Mouse (Mus musculus) intestine, postnatal 0 days (tissue): ENCODE results near the gene Agbl4. TPM values are rescaled to one million over a fixed set of nuclear protein-coding genes. Genes with fewer than 3 reads are reported as not detected.

Source experiments
- ATAC-seq: fragments of 200-750 bp; cut with Nextera tagmentation; 2 replicates; pipeline ENCODE4 v1.8.0; 2017; ENCODE audit warnings: mild to moderate bottlenecking, moderate TSS enrichment, moderate library complexity
- H3K27ac ChIP-seq: fragments of 300-500 bp; sonication (generic); 2 replicates; pipeline ENCODE4 v1.5.1; 2014; ENCODE audit warnings: mild to moderate bottlenecking, low read depth, low read length, moderate library complexity
- H3K27me3 ChIP-seq: fragments of 300-500 bp; sonication (generic); replicated peaks from 2 replicates; pipeline ENCODE4 v1.6.1; 2014; ENCODE audit warnings: low read length, mixed read lengths; ENCODE audit not compliant: control insufficient read depth, insufficient read depth
- H3K36me3 ChIP-seq: fragments of 300-500 bp; sonication (generic); 2 replicates; pipeline ENCODE4 v1.6.1; 2014; ENCODE audit warnings: mild to moderate bottlenecking, moderate library complexity; ENCODE audit not compliant: control insufficient read depth, insufficient read depth
- H3K4me1 ChIP-seq: fragments of 300-500 bp; sonication (generic); replicated peaks from 2 replicates; pipeline ENCODE4 v1.6.1; 2014; ENCODE audit warnings: antibody characterized with exemption, low read length, mixed read lengths; ENCODE audit not compliant: control insufficient read depth, insufficient read depth
- H3K4me2 ChIP-seq: fragments of 300-500 bp; sonication (generic); replicated peaks from 2 replicates; pipeline ENCODE4 v1.6.1; 2014; ENCODE audit warnings: low read depth, mild to moderate bottlenecking, moderate library complexity
- H3K4me3 ChIP-seq: fragments of 300-500 bp; sonication (generic); 2 replicates; pipeline ENCODE4 v1.5.1; 2014; ENCODE audit warnings: low read depth, low read length
- H3K9ac ChIP-seq: fragments of 300-500 bp; sonication (generic); 2 replicates; pipeline ENCODE4 v1.6.1; 2014; ENCODE audit warnings: mild to moderate bottlenecking, low read depth, low read length
- H3K9me3 ChIP-seq: fragments of 300-500 bp; sonication (generic); 2 replicates; pipeline ENCODE4 v1.6.1; 2016; ENCODE audit warnings: mixed run types; ENCODE audit not compliant: control insufficient read depth
- CTCF ChIP-seq: sonication (generic); IDR thresholded peaks from 2 replicates; pipeline ENCODE4 v1.5.1; 2016; ENCODE audit warnings: low read depth, mild to moderate bottlenecking, control low read depth, antibody characterized with exemption, moderate library complexity
- WGBS: fragments of 180-500 bp; shearing (Covaris S2); extraction: QIAGEN DNeasy Blood & Tissue Kit; methylation state at CpG from one replicate; pipeline ENCODE4 v1.1.7; 2014; 5-methylcytosine and 5-hydroxymethylcytosine counted together
- polyA plus RNA-seq: library from polyadenylated mRNA; unstranded; fragments of >200 nt; fragmentation: Nextera tagmentation; extraction: Ambion mirVana; gene quantifications from 2 replicates; pipeline ENCODE4 v1.2.1, GENCODE M21; 2015

Agbl4 gene
- polyA plus RNA-seq, 1 experiment from 2014 or later, result 0.18 TPM

DNA sequence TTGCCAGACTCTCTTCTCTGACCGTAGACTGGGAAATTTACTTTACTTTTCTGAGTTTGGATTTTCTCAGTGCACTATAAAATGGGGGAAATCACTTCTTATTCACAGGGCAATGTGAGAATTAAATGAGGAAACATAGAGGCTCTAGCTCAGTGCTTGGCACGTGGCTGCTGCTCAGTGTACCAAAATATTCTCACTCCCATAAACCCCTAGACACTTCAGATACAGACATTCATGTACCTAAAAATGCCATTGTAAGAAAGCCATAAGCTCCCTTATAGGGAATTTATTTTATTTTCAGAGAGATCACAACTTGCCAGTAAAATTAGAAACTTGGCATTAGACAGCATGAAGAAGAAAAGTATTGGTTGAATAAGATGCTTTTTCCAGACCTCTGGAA lies 883.5 kb downstream of the Agbl4 start:
- 72% methylated on average over 2 of the region's 2 CpGs for WGBS
- Histone ChIP-seq H3K9me3 (no peaks in the 10 kb centered on the region), H3K4me2 (no peak overlapping the region), H3K4me1 (no peaks in the 10 kb centered on the region), H3K27ac (no peak overlapping the region), H3K36me3 (no peaks in the 10 kb centered on the region), H3K27me3 (no peaks in the 10 kb centered on the region), H3K4me3 (no peak overlapping the region), H3K9ac (no peak overlapping the region)
- no peak for TF ChIP-seq CTCF
- ATAC-seq, result no peak

DNA sequence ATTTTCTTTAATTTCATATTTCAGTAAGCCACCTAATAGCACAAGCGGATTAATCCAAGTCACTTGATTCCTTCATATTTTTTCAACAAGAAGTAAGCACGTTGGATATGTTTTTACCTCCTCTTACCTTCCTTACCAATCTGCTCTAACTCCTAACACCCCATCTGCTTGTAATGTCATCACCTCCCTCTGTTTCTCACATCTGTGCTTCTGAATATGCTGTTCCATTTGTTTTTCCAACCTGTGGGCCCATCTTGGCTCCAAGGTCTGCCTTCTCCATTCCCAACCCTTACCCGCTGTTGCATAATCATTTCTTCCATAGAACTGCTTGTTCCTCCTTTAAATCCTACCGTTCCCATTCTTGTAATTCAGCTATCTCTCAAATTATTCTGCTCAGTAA lies 884.4 kb downstream of the Agbl4 start:
- H3K9ac ChIP-seq, result no peak overlapping the region
- no peaks in the 10 kb centered on the region for H3K36me3 ChIP-seq
- H3K4me1 ChIP-seq, result no peaks in the 10 kb centered on the region
- no peak for TF ChIP-seq CTCF
- no peak overlapping the region for H3K27ac ChIP-seq
- H3K9me3 ChIP-seq, result no peaks in the 10 kb centered on the region
- H3K4me2 ChIP-seq, result no peak overlapping the region
- H3K4me3 ChIP-seq, result no peak overlapping the region
- no peak for ATAC-seq
- H3K27me3 ChIP-seq, result no peaks in the 10 kb centered on the region
- WGBS, result 86% methylated on average over 4 of the region's 4 CpGs

DNA sequence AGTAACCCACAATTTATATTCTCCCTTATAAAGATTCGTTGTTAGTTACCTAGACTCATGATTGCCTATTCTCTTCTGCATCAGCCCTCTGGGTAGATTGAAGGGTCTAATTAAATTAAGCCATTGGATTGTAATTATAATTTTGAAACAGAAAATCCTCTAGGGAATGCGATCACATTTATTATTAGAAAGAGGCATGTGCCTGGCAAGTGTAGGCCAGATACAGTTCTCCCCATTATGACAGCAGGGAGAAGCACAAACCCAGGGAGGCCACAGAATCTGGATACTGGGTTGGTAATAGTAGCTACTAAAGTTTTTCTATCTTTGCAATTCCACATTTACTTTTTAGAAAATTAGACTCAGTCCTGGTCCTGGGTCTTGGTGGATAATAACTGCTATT lies 887.2 kb downstream of the Agbl4 start:
- TF ChIP-seq CTCF, result no peak
- WGBS, result 92% methylated on average over 2 of the region's 2 CpGs
- Histone ChIP-seq H3K4me3 (no peak overlapping the region), H3K9ac (no peak overlapping the region), H3K9me3 (no peaks in the 10 kb centered on the region), H3K4me2 (no peak overlapping the region), H3K27me3 (no peaks in the 10 kb centered on the region), H3K27ac (no peak overlapping the region), H3K36me3 (no peaks in the 10 kb centered on the region), H3K4me1 (no peaks in the 10 kb centered on the region)
- ATAC-seq, result no peak

DNA sequence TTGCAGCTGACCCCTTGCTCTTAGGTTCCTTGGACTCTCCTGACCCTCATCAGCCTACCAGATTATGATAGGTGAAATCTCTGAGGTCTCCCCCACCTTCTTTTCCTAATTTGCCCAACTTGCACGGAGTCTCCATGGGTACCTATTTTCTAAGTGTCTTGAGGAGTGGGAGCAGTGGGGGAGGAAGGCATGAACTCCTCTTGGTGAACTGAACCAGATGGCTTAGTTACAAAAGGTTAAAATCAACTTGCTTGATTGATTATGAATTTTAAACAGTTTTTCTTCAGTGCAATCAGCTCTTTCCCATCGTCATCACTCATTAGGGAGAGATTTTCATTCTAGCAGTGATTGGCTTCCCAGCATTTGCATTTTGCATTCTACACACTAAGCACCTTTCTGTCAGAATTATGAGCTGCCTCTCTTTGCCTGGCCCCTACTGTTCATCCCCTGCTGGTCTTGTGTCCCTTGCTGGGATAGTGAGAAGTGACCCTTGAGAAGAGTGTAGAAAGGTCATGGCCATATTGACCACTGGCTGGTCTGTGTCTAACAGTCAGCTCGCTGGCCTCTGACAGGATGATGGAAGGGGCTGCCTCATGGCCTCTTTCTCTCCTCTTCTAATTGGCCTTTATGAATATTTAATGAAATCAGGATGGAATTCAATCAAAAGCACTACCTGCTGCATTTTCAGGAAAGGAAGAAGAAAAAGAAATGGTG lies 897.2 kb downstream of the Agbl4 start:
- no peaks in the 10 kb centered on the region for H3K9me3 ChIP-seq
- ATAC-seq, result no peak
- H3K4me1 ChIP-seq, result no peaks in the 10 kb centered on the region
- no peak overlapping the region for H3K9ac ChIP-seq
- H3K4me3 ChIP-seq, result no peak overlapping the region
- no peak overlapping the region for H3K27ac ChIP-seq
- no peak overlapping the region for H3K4me2 ChIP-seq
- WGBS, result 79% methylated on average over 3 of the region's 3 CpGs
- no peaks in the 10 kb centered on the region for H3K27me3 ChIP-seq
- TF ChIP-seq CTCF, result no peak
- H3K36me3 ChIP-seq, result no peaks in the 10 kb centered on the region

DNA sequence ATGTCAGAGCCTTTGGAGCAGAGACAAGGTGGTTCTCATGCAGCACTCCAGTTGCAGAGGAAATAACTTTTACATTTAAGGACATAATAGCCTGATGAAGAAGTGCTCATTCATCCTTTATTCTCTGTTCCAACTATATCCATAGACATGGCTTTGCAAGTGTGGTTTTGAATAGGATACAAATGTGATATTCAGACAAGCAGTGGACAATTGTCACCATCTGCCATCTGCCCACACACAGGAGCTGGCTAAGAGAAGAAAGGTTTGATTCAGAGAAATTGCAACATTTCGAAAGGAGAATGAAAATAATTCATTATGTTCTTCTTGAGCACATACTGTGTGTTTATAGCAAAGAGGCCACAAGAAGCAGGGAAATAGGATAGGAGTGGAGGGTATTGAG lies 909.1 kb downstream of the Agbl4 start:
- no peak overlapping the region for H3K4me2 ChIP-seq
- no peaks in the 10 kb centered on the region for H3K36me3 ChIP-seq
- no peak overlapping the region for H3K4me3 ChIP-seq
- WGBS, result 84% methylated on average over 1 of the region's 1 CpGs
- no peak overlapping the region for H3K27ac ChIP-seq
- no peak overlapping the region for H3K9ac ChIP-seq
- H3K27me3 ChIP-seq, result no peaks in the 10 kb centered on the region
- H3K4me1 ChIP-seq, result no peaks in the 10 kb centered on the region
- no peaks in the 10 kb centered on the region for H3K9me3 ChIP-seq
- no peak for ATAC-seq
- TF ChIP-seq CTCF, result no peak

DNA sequence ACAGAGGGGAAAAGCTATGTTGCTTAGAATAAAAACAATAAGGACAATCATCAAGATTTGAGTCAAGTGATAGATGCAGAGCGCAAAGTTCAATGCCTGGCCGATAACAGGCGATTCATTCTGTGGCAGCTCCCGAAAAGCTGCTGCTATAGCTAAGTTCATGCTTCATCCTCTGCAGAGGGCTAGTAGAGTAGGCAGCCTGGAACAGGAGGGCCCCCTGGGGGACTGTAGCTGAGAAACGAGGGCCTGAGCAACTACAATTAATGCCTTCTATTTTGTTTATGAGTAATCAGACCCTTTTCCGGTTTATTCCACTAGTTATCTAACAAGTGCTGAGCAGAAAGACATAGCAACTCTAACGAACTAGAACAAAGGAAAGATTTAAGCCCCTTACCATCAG lies 909.7 kb downstream of the Agbl4 start:
- no peaks in the 10 kb centered on the region for H3K4me1 ChIP-seq
- no peaks in the 10 kb centered on the region for H3K27me3 ChIP-seq
- H3K27ac ChIP-seq, result no peak overlapping the region
- peak; percentile 43 for TF ChIP-seq CTCF
- no peak overlapping the region for H3K4me2 ChIP-seq
- no peak overlapping the region for H3K4me3 ChIP-seq
- no peak for ATAC-seq
- H3K36me3 ChIP-seq, result no peaks in the 10 kb centered on the region
- no peak overlapping the region for H3K9ac ChIP-seq
- WGBS, result 65% methylated on average over 7 of the region's 7 CpGs
- H3K9me3 ChIP-seq, result no peaks in the 10 kb centered on the region

DNA sequence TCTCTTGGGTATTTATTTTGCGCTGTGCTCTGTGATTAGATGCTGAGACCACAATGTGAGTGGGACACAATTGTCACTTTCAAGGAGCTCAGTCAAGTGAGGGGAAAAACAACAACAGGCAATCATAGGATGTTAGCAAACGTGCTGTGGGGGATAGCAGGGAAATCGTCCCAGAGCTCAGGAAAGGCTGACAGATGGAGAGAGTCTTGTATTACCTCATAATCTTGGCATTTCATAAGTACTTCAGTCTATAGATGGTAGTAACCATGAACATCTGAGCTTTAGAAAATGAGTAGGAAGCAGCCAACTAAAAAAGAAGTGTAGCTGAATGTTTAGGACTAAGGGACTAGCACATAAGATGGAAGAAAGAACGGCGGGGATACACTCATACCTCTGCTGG lies 910.2 kb downstream of the Agbl4 start:
- Histone ChIP-seq H3K27me3 (no peaks in the 10 kb centered on the region), H3K4me1 (no peaks in the 10 kb centered on the region), H3K9me3 (no peaks in the 10 kb centered on the region), H3K4me3 (no peak overlapping the region), H3K27ac (no peak overlapping the region), H3K9ac (no peak overlapping the region), H3K4me2 (no peak overlapping the region), H3K36me3 (no peaks in the 10 kb centered on the region)
- 53% methylated on average over 5 of the region's 5 CpGs for WGBS
- TF ChIP-seq CTCF, result no peak
- ATAC-seq, result no peak
